Mouse (Mus musculus) heart, embryonic 14.5 days (tissue): Measurements from ENCODE around the gene Acy3. TPM values are rescaled to one million over a fixed set of nuclear protein-coding genes. Genes with fewer than 3 reads are reported as not detected.

Source experiments
- polyA plus RNA-seq: library from polyadenylated mRNA; unstranded; fragments of >200 nt; fragmentation: Nextera tagmentation; extraction: Ambion mirVana; gene quantifications from 2 replicates; pipeline ENCODE4 v1.2.1, GENCODE M21; 2014

The Acy3 gene
- polyA plus RNA-seq, 1 experiment from 2014 or later, result 13.1 TPM

Other genes with a start within 250 kb of the Acy3 start
- 25.6 and 27.3 TPM in 2 replicates for gene Kmt5b, start 219.1 kb upstream of the Acy3 start, polyA plus RNA-seq
- 25.5 and 27.2 TPM in 2 replicates for gene Chka, start 134.8 kb upstream of the Acy3 start, polyA plus RNA-seq
- gene Tcirg1, start 79.4 kb upstream of the Acy3 start, polyA plus RNA-seq, result 16.1 and 17.1 TPM in 2 replicates
- 479 and 507 TPM in 2 replicates for gene Ndufs8, start 73.8 kb upstream of the Acy3 start, polyA plus RNA-seq
- 2.3 and 2.9 TPM in 2 replicates for gene Aldh3b1, start 56.8 kb upstream of the Acy3 start, polyA plus RNA-seq
- gene Unc93b1, start 51.4 kb upstream of the Acy3 start, polyA plus RNA-seq, result 11.2 and 14.5 TPM in 2 replicates
- gene Aldh3b3, start 27.9 kb upstream of the Acy3 start, polyA plus RNA-seq, result not detected in 2 replicates
- gene Aldh3b2, start 14.2 kb upstream of the Acy3 start, polyA plus RNA-seq, result 0.09 and 0.18 TPM in 2 replicates
- gene Tbx10, start 6.2 kb downstream of the Acy3 start, polyA plus RNA-seq, result not detected in 2 replicates
- 73.2 and 74.1 TPM in 2 replicates for gene Nudt8, start 14.0 kb downstream of the Acy3 start, polyA plus RNA-seq
- 4.3 and 4.6 TPM in 2 replicates for gene Gm49405, start 14.1 kb downstream of the Acy3 start, polyA plus RNA-seq
- 85.2 and 90.7 TPM in 2 replicates for gene Doc2g, start 16.7 kb downstream of the Acy3 start, polyA plus RNA-seq
- gene Ndufv1, start 26.2 kb downstream of the Acy3 start, polyA plus RNA-seq, result 552 and 561 TPM in 2 replicates
- gene Gstp1, start 51.4 kb downstream of the Acy3 start, polyA plus RNA-seq, result 399 and 401 TPM in 2 replicates
- gene Gstp2, start 59.5 kb downstream of the Acy3 start, polyA plus RNA-seq, result 8.0 and 10.3 TPM in 2 replicates
- not detected in 2 replicates for gene Gstp3, start 73.0 kb downstream of the Acy3 start, polyA plus RNA-seq
- not detected in 2 replicates for gene Cabp2, start 95.0 kb downstream of the Acy3 start, polyA plus RNA-seq
- 62.5 and 63.8 TPM in 2 replicates for gene Cdk2ap2, start 110.6 kb downstream of the Acy3 start, polyA plus RNA-seq
- gene Pitpnm1, start 113.4 kb downstream of the Acy3 start, polyA plus RNA-seq, result 17.3 TPM in 2 replicates
- 87.3 and 100 TPM in 2 replicates for gene Aip, start 139.3 kb downstream of the Acy3 start, polyA plus RNA-seq
- not detected in 2 replicates for gene Gpr152, start 153.2 kb downstream of the Acy3 start, polyA plus RNA-seq
- not detected in 2 replicates for gene Cabp4, start 157.5 kb downstream of the Acy3 start, polyA plus RNA-seq
- gene Coro1b, start 162.0 kb downstream of the Acy3 start, polyA plus RNA-seq, result 117 and 122 TPM in 2 replicates
- 0.54 and 0.82 TPM in 2 replicates for gene Ptprcap, start 167.0 kb downstream of the Acy3 start, polyA plus RNA-seq
- gene Rps6kb2, start 176.8 kb downstream of the Acy3 start, polyA plus RNA-seq, result 31.4 and 34.4 TPM in 2 replicates
- gene Carns1, start 188.9 kb downstream of the Acy3 start, polyA plus RNA-seq, result 6.5 and 8.7 TPM in 2 replicates
- 2.2 and 2.6 TPM in 2 replicates for gene Tbc1d10c, start 204.7 kb downstream of the Acy3 start, polyA plus RNA-seq
- 708 and 757 TPM in 2 replicates for gene Ppp1ca, start 205.5 kb downstream of the Acy3 start, polyA plus RNA-seq
- gene Rad9a, start 215.1 kb downstream of the Acy3 start, polyA plus RNA-seq, result 17.4 and 18.5 TPM in 2 replicates
- gene Clcf1, start 227.7 kb downstream of the Acy3 start, polyA plus RNA-seq, result 0.78 and 1.2 TPM in 2 replicates
- gene AC109138.7, start 227.8 kb downstream of the Acy3 start, polyA plus RNA-seq, result not detected in 2 replicates
- gene Pold4, start 245.3 kb downstream of the Acy3 start, polyA plus RNA-seq, result 20.9 and 26.8 TPM in 2 replicates